Mouse (Mus musculus) lung, embryonic 14.5 days (tissue): ENCODE data around the gene Rnd3. TPM values are rescaled to one million over a fixed set of nuclear protein-coding genes. Genes with fewer than 3 reads are reported as not detected.

ENCODE experiments used
- ATAC-seq: fragments of 200-750 bp; cut with Nextera tagmentation; 2 replicates; pipeline ENCODE4 v1.8.0; 2017; ENCODE audit warnings: mild to moderate bottlenecking, moderate TSS enrichment, moderate library complexity; ENCODE audit not compliant: insufficient read depth
- DNase-seq: peaks from one replicate; pipeline ENCODE4 v3.0.0-alpha.2; 2015
- H3K27ac ChIP-seq: fragments of 300-500 bp; sonication (generic); 2 replicates; pipeline ENCODE4 v1.5.1; 2014; ENCODE audit warnings: low read depth, mild to moderate bottlenecking, moderate library complexity
- H3K27me3 ChIP-seq: fragments of 300-500 bp; sonication (generic); 2 replicates; pipeline ENCODE4 v1.6.1; 2014; ENCODE audit warnings: low read length, control low read depth; ENCODE audit not compliant: insufficient read depth
- H3K36me3 ChIP-seq: fragments of 300-500 bp; sonication (generic); 2 replicates; pipeline ENCODE4 v1.6.1; 2014; ENCODE audit warnings: control low read depth; ENCODE audit not compliant: insufficient read depth
- H3K4me1 ChIP-seq: fragments of 300-500 bp; sonication (generic); 2 replicates; pipeline ENCODE4 v1.6.1; 2014; ENCODE audit warnings: antibody characterized with exemption, control low read depth; ENCODE audit not compliant: insufficient read depth
- H3K4me2 ChIP-seq: fragments of 300-500 bp; sonication (generic); 2 replicates; pipeline ENCODE4 v1.6.1; 2014; ENCODE audit warnings: mild to moderate bottlenecking
- H3K4me3 ChIP-seq: fragments of 300-500 bp; sonication (generic); 2 replicates; pipeline ENCODE4 v1.5.1; 2014; ENCODE audit warnings: low read depth, low read length
- H3K9ac ChIP-seq: fragments of 300-500 bp; sonication (generic); 2 replicates; pipeline ENCODE4 v1.6.1; 2014
- H3K9me3 ChIP-seq: fragments of 300-500 bp; sonication (generic); 2 replicates; pipeline ENCODE4 v1.6.1; 2016; ENCODE audit warnings: low read depth, low read length, control low read depth
- CTCF ChIP-seq: IDR thresholded peaks from 2 replicates; pipeline ENCODE4 v1.5.1; 2016; ENCODE audit warnings: antibody characterized with exemption, low read depth
- WGBS: fragments of 180-500 bp; shearing (Covaris S2); extraction: QIAGEN DNeasy Blood & Tissue Kit; methylation state at CpG from one replicate; pipeline ENCODE4 v1.1.7; 2014; 5-methylcytosine and 5-hydroxymethylcytosine counted together
- polyA plus RNA-seq: library from polyadenylated mRNA; unstranded; fragments of >200 nt; fragmentation: Nextera tagmentation; extraction: Ambion mirVana; gene quantifications from 2 replicates; pipeline ENCODE4 v1.2.1, GENCODE M21; 2014

Gene Rnd3
- polyA plus RNA-seq, 1 experiment from 2014 or later, result 69.4 TPM

- Histone ChIP-seq H3K27ac (no peak overlapping the region), H3K4me1 (peaks cover 12% of the 10 kb centered on the region), H3K9me3 (no peaks in the 10 kb centered on the region), H3K9ac (no peak overlapping the region), H3K4me2 (0 out of 2 replicates have a peak overlapping the region, but pooled peaks have one; percentile 15), H3K4me3 (no peak overlapping the region), H3K27me3 (no peaks in the 10 kb centered on the region), H3K36me3 (no peaks in the 10 kb centered on the region)
- ATAC-seq (0 out of 2 replicates have a peak, but pooled peaks have one; percentile 65), DNase-seq (peak; percentile 64)
- 27% methylated on average over 8 of the region's 8 CpGs for WGBS
- TF ChIP-seq CTCF, result no peak
Measured at GRCm38 (mm10) chr2:51090049-51090448, 58.9 kb downstream of the Rnd3 start.

GRCm38 (mm10) chr2:51088843-51089573 lies 59.9 kb downstream of the Rnd3 start:
- Histone ChIP-seq H3K4me1 (peaks cover 12% of the 10 kb centered on the region), H3K27ac (no peak overlapping the region), H3K4me3 (no peak overlapping the region), H3K9me3 (no peaks in the 10 kb centered on the region), H3K36me3 (no peaks in the 10 kb centered on the region), H3K9ac (no peak overlapping the region), H3K27me3 (no peaks in the 10 kb centered on the region), H3K4me2 (no peak overlapping the region)
- TF ChIP-seq CTCF, result no peak
- no peak for DNase-seq
- ATAC-seq, result no peak
- 75% methylated on average over 11 of the region's 11 CpGs for WGBS

DNA sequence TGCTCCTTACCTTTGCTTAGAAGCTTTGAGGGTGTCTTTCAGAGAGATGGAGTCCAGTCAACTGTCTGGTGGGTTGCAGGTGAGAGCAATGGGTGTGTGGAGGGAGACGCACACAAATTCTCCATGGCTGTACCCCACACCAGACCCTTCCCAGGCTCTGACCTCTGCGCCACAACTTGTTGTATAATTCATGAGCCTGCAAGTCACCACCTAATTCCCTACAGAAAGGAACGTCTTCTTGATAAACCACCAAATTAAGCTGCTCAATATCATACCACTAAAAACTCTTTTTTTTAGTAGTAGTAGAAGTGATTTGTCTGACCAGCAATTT lies 60.8 kb downstream of the Rnd3 start:
- no peak for TF ChIP-seq CTCF
- 84% methylated on average over 3 of the region's 3 CpGs for WGBS
- Histone ChIP-seq H3K4me1 (peaks cover 12% of the 10 kb centered on the region), H3K27ac (no peak overlapping the region), H3K9ac (no peak overlapping the region), H3K36me3 (no peaks in the 10 kb centered on the region), H3K4me2 (no peak overlapping the region), H3K4me3 (no peak overlapping the region), H3K9me3 (no peaks in the 10 kb centered on the region), H3K27me3 (no peaks in the 10 kb centered on the region)
- DNase-seq (no peak), ATAC-seq (no peak)

DNA sequence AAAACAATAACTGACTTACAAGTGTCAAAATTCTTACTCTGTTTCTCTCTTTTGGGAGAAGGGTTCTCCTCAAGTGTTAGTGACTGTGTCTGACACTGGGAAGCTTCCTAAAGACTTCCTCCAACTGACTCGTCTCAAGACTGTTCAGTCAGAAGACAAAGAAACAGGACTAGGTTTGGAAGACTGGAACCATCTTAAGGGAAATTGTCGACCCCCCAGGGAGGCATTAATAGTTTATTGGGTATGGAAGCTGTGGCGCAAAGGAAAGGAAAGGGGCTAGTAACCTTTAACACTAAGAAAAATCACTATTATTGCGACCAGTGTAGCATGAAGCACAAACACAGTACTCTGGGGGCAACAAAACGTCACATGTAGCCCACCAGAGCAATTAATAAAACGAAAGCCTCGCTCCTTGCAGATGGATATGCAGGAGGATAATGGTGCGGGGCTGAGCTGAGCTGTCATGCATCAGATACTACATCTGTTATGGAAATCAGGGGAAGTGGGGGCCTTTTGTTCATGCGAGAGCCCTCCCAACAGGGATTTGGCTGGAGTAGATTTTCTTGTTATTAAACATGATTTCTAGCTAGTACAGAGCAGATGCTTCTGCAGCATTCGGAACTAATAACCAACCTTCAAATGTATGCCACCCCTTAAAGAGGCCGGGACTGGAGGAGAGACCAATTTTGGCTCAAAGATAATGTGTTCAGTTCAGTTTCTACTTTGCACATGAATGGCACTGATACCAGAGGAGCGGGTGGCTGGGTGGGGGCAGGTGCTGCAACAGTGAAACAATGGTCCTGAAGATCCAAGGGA lies 61.4 kb downstream of the Rnd3 start:
- H3K27me3 ChIP-seq, result no peaks in the 10 kb centered on the region
- no peak for DNase-seq
- no peaks in the 10 kb centered on the region for H3K9me3 ChIP-seq
- no peak for TF ChIP-seq CTCF
- 66% methylated on average over 12 of the region's 12 CpGs for WGBS
- no peak overlapping the region for H3K9ac ChIP-seq
- no peaks in the 10 kb centered on the region for H3K36me3 ChIP-seq
- peaks cover 12% of the 10 kb centered on the region for H3K4me1 ChIP-seq
- ATAC-seq, result no peak
- H3K27ac ChIP-seq, result no peak overlapping the region
- no peak overlapping the region for H3K4me3 ChIP-seq
- no peak overlapping the region for H3K4me2 ChIP-seq

DNA sequence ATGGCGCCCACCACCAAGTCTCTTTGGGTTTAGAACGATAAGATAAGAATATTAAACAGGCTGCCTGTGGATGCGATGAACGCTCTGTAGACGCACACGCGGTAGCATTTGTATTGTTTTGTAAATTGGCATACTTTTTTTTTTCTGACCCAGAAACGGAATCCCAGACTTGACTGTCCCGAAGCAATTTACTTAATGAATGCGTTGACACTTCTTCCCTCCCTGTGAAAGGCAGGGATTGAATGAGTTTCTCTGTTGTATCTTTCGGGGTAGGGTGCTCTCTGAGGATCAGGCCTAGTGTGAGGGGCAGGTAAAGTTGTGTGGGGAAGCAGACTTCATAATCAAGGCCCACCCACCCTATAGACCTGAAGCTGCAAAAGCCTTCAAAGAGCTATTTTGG lies 63.8 kb downstream of the Rnd3 start:
- Histone ChIP-seq H3K4me1 (peaks cover 4% of the 10 kb centered on the region), H3K9ac (no peak overlapping the region), H3K4me2 (no peak overlapping the region), H3K27me3 (no peaks in the 10 kb centered on the region), H3K4me3 (no peak overlapping the region), H3K9me3 (no peaks in the 10 kb centered on the region), H3K27ac (no peak overlapping the region), H3K36me3 (no peaks in the 10 kb centered on the region)
- TF ChIP-seq CTCF, result no peak
- 87% methylated on average over 11 of the region's 11 CpGs for WGBS
- DNase-seq (no peak), ATAC-seq (no peak)

- no peaks in the 10 kb centered on the region for H3K4me1 ChIP-seq
- no peaks in the 10 kb centered on the region for H3K36me3 ChIP-seq
- H3K27me3 ChIP-seq, result no peaks in the 10 kb centered on the region
- no peak overlapping the region for H3K4me2 ChIP-seq
- no peak for ATAC-seq
- no peak overlapping the region for H3K27ac ChIP-seq
- no peak for TF ChIP-seq CTCF
- no peak overlapping the region for H3K4me3 ChIP-seq
- no peak overlapping the region for H3K9ac ChIP-seq
- 79% methylated on average over 13 of the region's 13 CpGs for WGBS
- DNase-seq, result no peak
- no peaks in the 10 kb centered on the region for H3K9me3 ChIP-seq
Measured at GRCm38 (mm10) chr2:51082714-51083351, 66.1 kb downstream of the Rnd3 start.
